Mouse (Mus musculus) Patski (cell line): ENCODE data around the gene Stx2. TPM values are rescaled to one million over a fixed set of nuclear protein-coding genes. Genes with fewer than 3 reads are reported as not detected.
"Not testable (repeated sequence)": the region's sequence is repeated elsewhere in the genome, so short reads cannot be mapped to it uniquely, and the experiment has no call there.

Experiments used
- ATAC-seq: fragments of 100-300 bp; one replicate; pipeline ENCODE4 v1.8.0; 2021
- CTCF ChIA-PET: fragments of 350-600 bp; sonication (Branson Sonifier 250); formaldehyde crosslinking; loops from one replicate; lab custom pipeline; 2022; ENCODE audit warnings: inconsistent platforms; lab: Charles Lee
- POLR2A ChIA-PET: fragments of 350-600 bp; sonication (Branson Sonifier 250); formaldehyde crosslinking; loops from one replicate; lab custom pipeline; 2022; ENCODE audit warnings: antibody characterized with exemption, inconsistent platforms; lab: Charles Lee
- DNase-seq: peaks from one replicate; pipeline ENCODE4 v3.0.0-alpha.2; 2011; ENCODE audit warnings: low read depth, low spot score
- H3K27me3 ChIP-seq: fragments of 371-371 bp; one replicate; pipeline ENCODE4 v1.5.1; 2021
- CTCF ChIP-seq: fragments of 100-300 bp; IDR thresholded peaks from one replicate; pipeline ENCODE4 v1.5.1; 2021
- in situ Hi-C: fragments of 300-500 bp; cut with MboI; formaldehyde crosslinking; loops from 3 replicates; pipeline ENCODE4 v1.11.1; 2018; ENCODE audit warnings: low pct_unique_long_range_greater_than_20kb, mixed read lengths
- polyA plus RNA-seq: library from polyadenylated mRNA; unstranded; gene quantifications from one replicate; pipeline ENCODE4 v1.2.3, GENCODE M21; 2021

Stx2 gene
- polyA plus RNA-seq, 1 experiment from 2014 or later, result 62.1 TPM

GRCm38 (mm10) chr5:128987141-128987954 is 21.0 kb downstream of the Stx2 start:
- no peak for TF ChIP-seq CTCF
- in situ Hi-C loops, result no loop called here
- no peaks in the 10 kb centered on the region for H3K27me3 ChIP-seq
- ATAC-seq (peak; percentile 78), DNase-seq (peak; percentile 44)
- ChIA-PET POLR2A (no interaction called here), CTCF (interaction anchor here (1.5 to 2.9 kb wide), 2 partner anchors 11 to 18 kb away, joined by 3 to 12 read pairs; no protein-coding TSS in a partner anchor)

GRCm38 (mm10) chr5:128985946-128986345 is 22.4 kb downstream of the Stx2 start:
- POLR2A ChIA-PET, result no interaction called here
- TF ChIP-seq CTCF, result no peak
- no peak for DNase-seq
- H3K27me3 ChIP-seq, result no peaks in the 10 kb centered on the region
- in situ Hi-C loops, result no loop called here
- CTCF ChIA-PET, result interaction anchor here (2.9 kb wide), 1 partner anchor 9 kb away, joined by 12 read pairs; no protein-coding TSS in a partner anchor
- no peak for ATAC-seq

- DNase-seq (no peak), ATAC-seq (no peak)
- TF ChIP-seq CTCF, result no peak
- POLR2A ChIA-PET, result interaction anchor here (0.6 kb wide), 1 partner anchor 1274 kb away, joined by 3 read pairs; no protein-coding TSS in a partner anchor
- in situ Hi-C loops, result no loop called here
- H3K27me3 ChIP-seq, result no peaks in the 10 kb centered on the region
- CTCF ChIA-PET, result interaction anchor here (2.9 kb wide), 1 partner anchor 8 kb away, joined by 12 read pairs; no protein-coding TSS in a partner anchor
Observed at GRCm38 (mm10) chr5:128984536-128984935, 23.8 kb downstream of the Stx2 start.

GRCm38 (mm10) chr5:128981607-128982006 is 26.8 kb downstream of the Stx2 start:
- in situ Hi-C loops, result no loop called here
- ATAC-seq (peak; percentile 84), DNase-seq (no peak)
- no peaks in the 10 kb centered on the region for H3K27me3 ChIP-seq
- ChIA-PET POLR2A (no interaction called here), CTCF (interaction anchor here (1.2 to 1.8 kb wide), 7 partner anchors 10 to 86 kb away, joined by 3 to 8 read pairs (median 5); no protein-coding TSS in a partner anchor)
- TF ChIP-seq CTCF, result no peak

GRCm38 (mm10) chr5:128980857-128981256 is 27.5 kb downstream of the Stx2 start:
- POLR2A ChIA-PET, result no interaction called here
- no peak for TF ChIP-seq CTCF
- in situ Hi-C loops, result no loop called here
- DNase-seq (no peak), ATAC-seq (no peak)
- no peaks in the 10 kb centered on the region for H3K27me3 ChIP-seq
- CTCF ChIA-PET, result interaction anchor here (0.6 to 1.8 kb wide), 8 partner anchors 10 to 87 kb away, joined by 3 to 8 read pairs (median 6); no protein-coding TSS in a partner anchor

GRCm38 (mm10) chr5:128978957-128979356 is 29.4 kb downstream of the Stx2 start:
- no peaks in the 10 kb centered on the region for H3K27me3 ChIP-seq
- DNase-seq (no peak), ATAC-seq (no peak)
- in situ Hi-C loops, result no loop called here
- CTCF ChIA-PET, result no interaction called here
- TF ChIP-seq CTCF, result no peak
- POLR2A ChIA-PET, result no interaction called here

- CTCF ChIA-PET, result interaction anchor here (2.1 to 2.2 kb wide), 2 partner anchors 8 to 30 kb away, joined by 7 to 12 read pairs; no protein-coding TSS in a partner anchor
- not testable (repeated sequence) for ATAC-seq
Observed at GRCm38 (mm10) chr5:128977466-128977865, 30.9 kb downstream of the Stx2 start.

GRCm38 (mm10) chr5:128976266-128976665 is 32.1 kb downstream of the Stx2 start:
- no peak for DNase-seq
- CTCF ChIA-PET, result interaction anchor here (2.1 to 2.2 kb wide), 2 partner anchors 10 to 29 kb away, joined by 7 to 12 read pairs; no protein-coding TSS in a partner anchor
- no peaks in the 10 kb centered on the region for H3K27me3 ChIP-seq
- POLR2A ChIA-PET, result interaction anchor here (0.6 kb wide), 1 partner anchor 971 kb away, joined by 3 read pairs; no protein-coding TSS in a partner anchor
- TF ChIP-seq CTCF, result peak; percentile 57
- ATAC-seq, result peak; percentile 77
- in situ Hi-C loops, result no loop called here

More at GRCm38 (mm10) chr5:128977466-128977865, 30.9 kb downstream of the Stx2 start:
- POLR2A ChIA-PET, DNase-seq, in situ Hi-C loops, H3K27me3 ChIP-seq: not testable (repeated sequence)

GRCm38 (mm10) chr5:128971298-128971697 is 37.1 kb downstream of the Stx2 start:
- H3K27me3 ChIP-seq, result no peaks in the 10 kb centered on the region
- in situ Hi-C loops, result no loop called here
- ATAC-seq, result peak; percentile 70
- TF ChIP-seq CTCF, result peak; percentile 78
- ChIA-PET CTCF (interaction anchor here (2.4 kb wide), 1 partner anchor 9 kb away, joined by 6 read pairs; no protein-coding TSS in a partner anchor), POLR2A (no interaction called here)
- DNase-seq, result peak; percentile 10

- CTCF ChIA-PET, result interaction anchor here (2.4 kb wide), 1 partner anchor 10 kb away, joined by 6 read pairs; no protein-coding TSS in a partner anchor
- POLR2A ChIA-PET, result no interaction called here
- DNase-seq (no peak), ATAC-seq (no peak)
- no peaks in the 10 kb centered on the region for H3K27me3 ChIP-seq
- TF ChIP-seq CTCF, result no peak
- in situ Hi-C loops, result no loop called here
Observed at GRCm38 (mm10) chr5:128970878-128971277, 37.5 kb downstream of the Stx2 start.
